Mouse (Mus musculus) kidney, adult 18-20 months (tissue): ENCODE measurements at regions not wholly inside any gene's neighbourhood (a gene's known extent, or its start where the extent isn't known, plus 50 kb on each side); places are given as distances from the start of the nearest gene placed in this dataset.
"Not testable (repeated sequence)": the region's sequence is repeated elsewhere in the genome, so short reads cannot be mapped to it uniquely, and the experiment has no call there.

ENCODE experiments used
- DNase-seq: peaks from one replicate; pipeline ENCODE4 v3.0.0; 2021

DNA sequence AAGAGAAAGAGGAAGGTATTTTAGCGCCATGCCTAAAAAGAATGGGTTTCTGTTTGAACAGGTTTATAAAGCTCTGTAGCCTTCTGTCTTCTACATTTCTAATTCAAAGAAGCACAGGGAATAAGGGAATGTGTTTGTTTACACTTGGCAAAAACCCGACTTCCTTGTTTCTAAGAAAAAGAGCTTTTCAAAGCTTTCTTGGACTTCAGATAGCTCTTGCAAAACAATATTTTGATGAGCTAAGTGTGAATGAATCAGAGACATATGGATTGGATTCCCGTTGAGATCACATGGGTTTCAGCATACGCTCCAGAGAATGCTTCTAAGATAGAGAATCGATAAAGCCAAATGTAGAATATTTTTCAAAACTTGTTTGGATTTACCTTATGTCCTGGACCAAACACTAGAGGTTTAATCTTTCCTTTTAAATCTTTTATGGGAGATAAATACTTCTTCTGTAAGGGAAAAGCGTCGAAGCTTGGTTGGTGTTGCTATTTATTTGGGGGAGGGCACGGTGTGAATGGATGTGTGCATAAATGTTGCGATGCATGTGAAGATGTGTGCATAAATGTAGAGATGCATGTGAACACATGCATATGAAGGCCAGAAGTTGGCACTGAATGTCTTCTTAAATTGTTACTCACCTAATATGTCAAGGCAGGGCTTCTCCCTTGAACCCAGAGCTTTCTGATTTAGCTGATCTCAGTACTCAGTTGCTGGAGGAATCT is 576.4 kb downstream of the Nyap2 start:
- DNase-seq = no peak

DNA sequence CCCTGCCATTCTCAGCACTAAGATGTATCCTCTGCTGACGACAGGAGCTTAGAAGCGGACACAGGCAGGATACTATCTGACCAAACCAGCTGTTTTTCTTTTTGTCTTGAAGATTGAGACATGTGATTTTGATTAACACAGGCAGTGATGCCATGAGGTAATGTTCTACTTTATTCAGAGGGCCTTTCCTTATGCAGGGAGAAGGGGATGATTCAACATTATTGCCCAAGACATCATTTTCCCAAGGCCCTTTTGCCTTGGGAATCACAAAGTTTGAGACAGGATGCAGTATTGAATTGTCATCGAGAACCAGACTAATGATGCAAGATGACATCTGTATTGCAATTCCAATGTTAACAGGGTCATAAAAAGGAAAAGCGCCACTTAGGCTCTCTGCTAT is 571.7 kb upstream of the Gm9747 start:
- no peak for DNase-seq

- DNase-seq = no peak
Observed at GRCm38 (mm10) chr1:81671142-81671541, 561.8 kb upstream of the Gm9747 start.

DNA sequence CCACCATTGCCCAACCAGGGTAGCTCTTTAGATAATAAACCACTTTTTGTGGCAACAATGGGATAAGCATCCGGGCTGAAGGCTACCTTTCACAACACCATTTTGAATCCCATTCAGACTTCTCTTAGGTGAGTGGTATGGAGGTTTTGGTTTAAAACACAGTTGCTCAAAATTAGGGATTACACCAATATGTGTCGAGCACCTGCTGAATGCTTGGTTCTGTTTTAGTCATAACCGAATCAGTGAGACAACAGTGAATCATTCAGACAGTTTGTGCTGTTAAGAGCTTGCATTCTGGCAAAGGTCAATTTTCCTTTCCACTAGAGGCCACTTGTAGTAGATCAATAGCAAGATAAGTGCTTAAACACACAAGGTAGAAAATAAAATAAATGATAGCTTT is 561.2 kb upstream of the Gm9747 start:
- DNase-seq = no peak

DNA sequence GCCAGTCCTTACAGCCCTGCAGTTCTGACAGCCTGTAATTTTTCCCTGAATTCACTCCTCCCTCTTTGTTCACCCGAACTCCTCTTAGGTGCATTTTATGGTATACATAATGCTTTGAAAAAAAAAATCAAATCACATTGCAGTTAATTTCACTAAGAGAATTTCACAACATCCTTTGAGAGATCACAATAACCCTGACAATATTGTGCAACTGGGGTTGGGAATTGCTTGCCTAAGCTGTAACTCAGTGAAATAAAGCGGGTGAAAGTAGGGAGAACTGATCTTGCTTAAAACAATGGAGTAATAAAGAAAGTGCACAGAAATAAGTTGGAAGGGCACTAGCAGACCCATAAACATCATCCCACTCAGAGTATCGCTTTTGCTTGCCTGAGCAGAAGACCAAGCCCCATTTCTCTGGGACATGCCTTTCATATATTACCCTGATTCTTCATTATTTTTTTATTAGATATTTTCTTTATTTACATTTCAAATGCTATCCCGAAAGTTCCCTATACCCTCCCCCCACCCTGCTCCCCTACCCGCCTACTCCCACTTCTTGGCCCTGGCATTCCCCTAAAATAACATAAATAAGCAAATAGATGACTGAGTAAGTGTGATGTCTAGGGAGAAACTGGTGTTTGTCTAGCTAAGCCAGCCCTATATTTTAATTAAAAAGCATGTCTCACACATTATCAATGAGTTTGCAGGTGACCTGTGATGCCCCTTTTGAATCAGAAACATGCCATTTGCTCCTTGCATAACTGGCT is 557.2 kb upstream of the Gm9747 start:
- no peak for DNase-seq

DNA sequence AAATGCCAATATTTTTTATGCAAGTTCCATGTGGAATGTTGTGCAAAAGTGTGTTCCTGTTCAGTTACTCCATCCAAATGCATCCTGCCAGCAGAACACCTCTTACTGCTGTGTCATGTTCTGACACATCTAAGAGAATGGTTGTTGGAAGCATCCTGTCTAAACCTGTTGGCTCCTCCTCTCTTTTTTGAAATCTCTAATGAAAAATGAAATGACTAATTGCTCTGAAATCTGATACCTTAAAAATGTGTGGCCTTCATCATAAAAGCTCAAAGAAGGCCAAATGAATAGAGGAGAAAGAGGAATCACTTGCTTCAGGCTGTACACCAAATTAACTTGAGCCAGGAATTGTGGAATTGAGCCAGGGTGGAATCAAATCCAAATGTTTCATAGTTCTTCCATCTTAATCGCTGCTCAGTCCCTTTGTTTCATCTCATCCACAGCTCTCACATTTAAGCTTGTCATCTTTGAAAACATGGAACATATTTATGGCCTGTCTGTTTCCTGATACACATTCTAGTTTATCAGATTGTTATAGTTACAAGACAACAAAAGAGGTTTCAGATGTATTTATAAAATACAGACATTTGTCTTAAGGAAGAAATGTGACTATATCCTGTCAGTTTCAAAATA is 555.0 kb upstream of the Gm9747 start:
- no peak for DNase-seq

- no peak for DNase-seq
Observed at GRCm38 (mm10) chr1:81696129-81696528, 536.8 kb upstream of the Gm9747 start.

DNA sequence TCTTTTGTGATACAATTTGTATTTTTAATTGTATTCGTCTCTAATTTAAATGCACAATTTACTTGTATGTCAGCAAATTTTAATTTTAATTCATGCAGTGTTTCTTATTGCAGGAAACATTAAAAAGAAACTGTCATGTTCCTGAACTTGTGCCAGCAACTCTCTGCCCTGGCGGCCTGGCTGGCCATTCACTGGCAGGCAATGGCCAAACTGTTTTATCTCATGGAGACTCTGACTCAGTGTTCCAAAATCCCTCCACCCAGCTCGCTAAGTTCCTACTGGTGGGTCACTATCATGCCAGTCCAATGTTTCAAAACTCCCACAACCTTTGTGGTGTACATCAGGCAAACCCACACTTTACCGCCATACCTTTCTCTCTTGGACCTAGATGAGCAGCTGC is 523.7 kb upstream of the Gm9747 start:
- DNase-seq = no peak

GRCm38 (mm10) chr1:81717091-81717490 is 515.8 kb upstream of the Gm9747 start:
- no peak for DNase-seq

DNA sequence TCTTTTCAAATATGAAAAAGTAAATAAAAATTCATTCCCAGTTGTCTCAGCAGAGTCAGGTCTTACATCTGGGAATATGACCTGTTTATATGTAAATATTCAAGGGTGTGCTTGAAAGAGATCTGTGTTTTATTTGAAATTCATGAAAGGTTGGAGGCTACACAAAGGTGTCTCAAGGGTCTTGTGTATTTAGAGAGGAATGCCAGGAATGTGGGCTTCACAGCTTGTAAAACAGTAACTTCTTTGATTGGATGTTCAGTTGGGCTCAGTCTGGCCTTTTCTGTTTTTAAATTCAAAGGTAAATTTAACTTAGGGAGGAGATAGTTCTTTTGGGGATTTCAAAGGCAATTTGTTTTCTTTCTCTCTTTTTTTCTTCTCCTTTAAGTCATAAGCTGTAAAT is 514.7 kb upstream of the Gm9747 start:
- no peak for DNase-seq

DNA sequence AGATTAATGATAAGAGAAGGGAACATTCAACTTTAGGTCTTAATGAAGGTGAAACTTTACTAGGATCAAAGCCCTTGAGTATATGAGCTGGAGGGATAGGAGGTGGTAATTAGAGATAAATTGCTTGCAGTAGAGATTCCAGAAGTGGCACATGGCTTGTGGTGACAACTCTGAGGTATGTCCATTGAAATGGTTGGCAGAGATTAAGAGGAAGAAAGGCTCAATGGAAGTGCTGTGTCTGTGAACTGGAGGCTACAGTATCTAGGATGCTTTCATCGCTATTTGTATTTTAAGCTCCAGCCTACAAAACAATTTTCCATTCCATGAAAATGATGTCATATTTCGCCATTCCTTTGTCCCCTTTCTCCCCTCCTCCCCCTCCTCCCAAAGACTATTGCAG is 508.1 kb upstream of the Gm9747 start:
- DNase-seq = no peak

- DNase-seq = no peak
Observed at GRCm38 (mm10) chr1:81726268-81727132, 506.4 kb upstream of the Gm9747 start.

- DNase-seq = no peak
Observed at GRCm38 (mm10) chr1:81737111-81737833, 495.6 kb upstream of the Gm9747 start.

GRCm38 (mm10) chr1:81738384-81738783 is 494.5 kb upstream of the Gm9747 start:
- no peak for DNase-seq

GRCm38 (mm10) chr1:81739392-81739791 is 493.5 kb upstream of the Gm9747 start:
- DNase-seq = no peak

- no peak for DNase-seq
Observed at GRCm38 (mm10) chr1:81739981-81740380, 492.9 kb upstream of the Gm9747 start.

- not testable (repeated sequence) for DNase-seq
Observed at GRCm38 (mm10) chr1:81741882-81742281, 491.0 kb upstream of the Gm9747 start.

DNA sequence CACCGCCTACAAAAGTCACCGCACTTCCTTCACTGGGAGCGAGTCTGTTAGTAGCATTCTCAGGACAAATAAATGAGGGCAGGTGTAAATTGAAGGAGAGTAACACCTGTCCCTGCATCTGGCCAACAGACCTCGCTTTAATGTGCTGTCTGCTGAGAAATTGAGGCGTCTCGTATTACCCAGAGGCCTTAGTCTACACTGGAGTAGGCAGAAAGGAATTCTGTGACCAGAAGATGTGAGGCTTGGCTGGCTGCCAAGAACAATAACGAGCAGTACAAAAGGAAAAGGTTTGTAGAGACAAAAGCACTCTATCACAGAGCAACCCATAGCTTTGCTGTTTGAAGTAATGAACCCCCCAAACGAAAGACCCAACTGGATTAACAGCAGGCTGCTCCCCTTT is 488.4 kb upstream of the Gm9747 start:
- peak; percentile 67 for DNase-seq

- peak; percentile 29 for DNase-seq
Observed at GRCm38 (mm10) chr1:81745024-81745960, 487.6 kb upstream of the Gm9747 start.

DNA sequence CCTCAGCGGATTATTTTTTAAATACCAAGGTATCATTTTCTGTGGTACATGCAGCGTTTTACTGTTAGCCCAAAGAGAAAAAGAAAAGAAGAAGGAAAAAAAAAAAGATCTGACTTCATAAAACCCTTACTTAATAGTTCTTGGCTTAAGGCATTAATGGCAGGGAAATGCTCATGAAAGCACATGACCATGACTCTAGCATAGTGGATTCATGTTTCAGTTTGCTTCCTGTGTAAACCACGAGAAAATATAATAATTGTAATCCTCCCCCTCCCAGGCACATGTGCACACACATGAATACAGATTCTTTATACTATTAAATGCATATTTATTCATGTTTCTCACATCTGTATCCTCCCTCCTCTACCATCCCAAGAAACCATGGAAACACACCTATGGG is 486.9 kb upstream of the Gm9747 start:
- DNase-seq = no peak

DNA sequence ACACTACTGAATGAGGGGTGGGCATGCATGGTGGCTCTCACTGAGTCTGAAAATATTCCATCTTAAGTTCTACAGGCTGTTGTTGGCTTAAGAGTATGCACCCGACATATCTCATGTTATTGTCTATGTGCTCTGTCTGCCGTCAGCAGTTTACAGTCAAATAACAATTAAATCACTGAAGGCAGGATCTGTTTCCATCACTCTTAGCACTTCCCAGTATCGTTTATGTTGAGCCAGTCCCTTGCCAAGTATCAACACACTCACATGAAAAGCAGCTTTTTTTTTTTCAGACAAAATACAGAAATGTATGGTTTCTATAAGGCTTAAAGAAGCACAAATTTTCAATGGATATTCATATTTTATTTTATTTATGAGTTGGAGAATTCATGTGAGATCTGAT is 485.9 kb upstream of the Gm9747 start:
- no peak for DNase-seq
